Mouse (Mus musculus): ENCODE measurements around the gene Fhad1. TPM values are rescaled to one million over a fixed set of nuclear protein-coding genes. Genes with fewer than 3 reads are reported as not detected.
"Not testable (repeated sequence)": the region's sequence is repeated elsewhere in the genome, so short reads cannot be mapped to it uniquely, and the experiment has no call there.

Fhad1 gene
- polyA plus RNA-seq, 1 experiment from 2014 or later: 3.6 TPM

DNA sequence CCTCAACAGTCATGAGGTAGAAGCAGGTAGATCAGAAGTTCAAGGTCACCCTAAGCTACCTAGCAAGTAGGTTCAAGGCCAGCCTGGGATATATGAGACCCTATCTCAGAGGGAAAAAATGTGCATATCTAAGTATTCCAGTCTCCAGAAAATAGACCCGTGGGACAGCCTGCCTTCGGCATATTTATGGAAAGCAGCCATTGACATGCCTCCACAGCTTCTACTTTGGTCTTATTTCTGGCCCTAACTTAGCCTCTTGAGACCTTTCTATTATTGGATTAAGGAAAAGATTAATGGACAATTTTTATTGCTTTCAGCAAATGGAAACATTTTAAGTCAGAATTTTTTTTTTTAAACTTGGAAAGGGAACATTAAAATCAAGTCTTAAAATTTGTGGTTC, 12.1 kb upstream of the Fhad1 start:
- H3K9ac ChIP-seq: no peak overlapping the region
- ATAC-seq (ENCODE audit: low read depth): no peak
- H3K36me3 ChIP-seq: no peaks in the 10 kb centered on the region
- WGBS: 70% methylated on average over 2 of the region's 2 CpGs
- H3K4me3 ChIP-seq: no peak overlapping the region
- no peaks in the 10 kb centered on the region for H3K9me3 ChIP-seq
- no peaks in the 10 kb centered on the region for H3K27me3 ChIP-seq
- no peak overlapping the region for H3K27ac ChIP-seq (replicated peaks)
- H3K4me2 ChIP-seq: no peak overlapping the region
- H3K4me1 ChIP-seq (replicated peaks): no peaks in the 10 kb centered on the region

DNA sequence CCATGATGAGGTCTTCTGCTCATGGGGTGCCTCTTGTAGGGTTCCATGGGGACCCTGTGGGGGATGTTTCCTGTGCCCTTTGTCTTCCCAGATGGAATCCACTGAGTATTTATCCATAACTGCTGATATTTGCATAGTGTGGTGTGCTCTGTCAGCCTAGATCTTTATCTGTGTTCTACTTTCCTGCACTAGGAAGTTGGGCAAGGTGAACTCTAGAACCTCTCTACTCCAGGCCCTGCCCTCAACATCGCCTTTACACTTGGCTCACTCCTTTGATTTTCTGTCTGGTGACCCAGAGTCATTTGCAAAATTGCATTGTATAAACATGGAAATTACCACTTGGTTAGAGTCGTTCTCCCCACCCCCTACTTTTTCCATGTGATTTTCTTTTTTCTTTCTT, 9.7 kb upstream of the Fhad1 start:
- 92% methylated on average over 2 of the region's 2 CpGs for WGBS
- no peaks in the 10 kb centered on the region for H3K27me3 ChIP-seq
- no peak overlapping the region for H3K4me2 ChIP-seq
- no peak overlapping the region for H3K27ac ChIP-seq (replicated peaks)
- no peak for ATAC-seq (ENCODE audit: low read depth)
- H3K9ac ChIP-seq: no peak overlapping the region
- no peaks in the 10 kb centered on the region for H3K4me1 ChIP-seq (replicated peaks)
- H3K9me3 ChIP-seq: no peaks in the 10 kb centered on the region
- no peaks in the 10 kb centered on the region for H3K36me3 ChIP-seq
- H3K4me3 ChIP-seq: no peak overlapping the region

DNA sequence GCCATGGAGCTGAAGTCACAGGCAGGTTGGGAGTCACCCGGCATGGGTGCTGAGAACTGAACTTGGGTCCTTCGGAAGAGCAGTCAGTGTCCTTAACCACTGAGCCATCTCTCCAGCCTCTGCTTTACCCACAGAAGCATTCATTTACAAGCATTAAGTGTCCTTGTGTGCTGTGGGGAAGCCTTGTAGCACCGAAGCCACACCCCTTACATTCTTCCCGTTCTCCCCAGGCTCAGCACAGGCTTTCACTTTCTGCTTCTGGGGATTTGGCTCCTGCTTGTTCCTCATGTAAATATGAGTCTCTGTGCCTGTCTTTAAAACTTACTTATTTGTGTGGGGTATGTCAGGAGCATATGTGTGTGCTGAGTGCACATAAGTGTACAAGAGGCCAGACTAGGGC, 8.3 kb upstream of the Fhad1 start:
- Histone ChIP-seq H3K4me1 (replicated peaks) (no peaks in the 10 kb centered on the region), H3K4me2 (no peak overlapping the region), H3K9ac (no peak overlapping the region), H3K27me3 (no peaks in the 10 kb centered on the region), H3K4me3 (no peak overlapping the region), H3K27ac (replicated peaks) (no peak overlapping the region), H3K9me3 (no peaks in the 10 kb centered on the region), H3K36me3 (no peaks in the 10 kb centered on the region)
- 80% methylated on average over 4 of the region's 4 CpGs for WGBS
- no peak for ATAC-seq (ENCODE audit: low read depth)

DNA sequence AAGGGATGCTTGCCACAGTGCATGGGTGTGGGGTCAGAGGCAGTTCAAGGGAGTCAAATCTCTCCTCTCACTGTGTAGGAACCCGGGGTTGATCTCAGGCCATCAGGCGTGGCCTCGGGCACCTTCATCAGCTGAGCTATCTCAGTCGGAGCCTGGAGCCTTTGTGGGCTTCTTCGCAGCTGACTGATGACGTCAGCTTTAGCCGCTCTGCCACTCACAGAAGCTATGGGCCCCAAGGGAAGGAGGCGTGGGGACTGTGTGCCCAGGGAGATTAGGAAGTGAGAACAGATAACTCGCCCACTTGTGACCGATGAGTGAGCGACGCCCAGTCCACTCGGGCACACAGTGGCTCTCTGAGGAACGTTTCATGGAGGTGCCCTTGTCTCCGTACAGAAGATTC, 2.8 kb upstream of the Fhad1 start:
- no peak overlapping the region for H3K27ac ChIP-seq (replicated peaks)
- ATAC-seq (ENCODE audit: low read depth): no peak
- H3K9me3 ChIP-seq: no peaks in the 10 kb centered on the region
- H3K4me3 ChIP-seq: no peak overlapping the region
- 52% methylated on average over 15 of the region's 15 CpGs for WGBS
- no peaks in the 10 kb centered on the region for H3K36me3 ChIP-seq
- H3K4me1 ChIP-seq (replicated peaks): peaks cover 23% of the 10 kb centered on the region
- peaks cover 15% of the 10 kb centered on the region; the same call in 1 of the 2 replicates for H3K27me3 ChIP-seq
- no peak overlapping the region for H3K9ac ChIP-seq
- H3K4me2 ChIP-seq: no peak overlapping the region

DNA sequence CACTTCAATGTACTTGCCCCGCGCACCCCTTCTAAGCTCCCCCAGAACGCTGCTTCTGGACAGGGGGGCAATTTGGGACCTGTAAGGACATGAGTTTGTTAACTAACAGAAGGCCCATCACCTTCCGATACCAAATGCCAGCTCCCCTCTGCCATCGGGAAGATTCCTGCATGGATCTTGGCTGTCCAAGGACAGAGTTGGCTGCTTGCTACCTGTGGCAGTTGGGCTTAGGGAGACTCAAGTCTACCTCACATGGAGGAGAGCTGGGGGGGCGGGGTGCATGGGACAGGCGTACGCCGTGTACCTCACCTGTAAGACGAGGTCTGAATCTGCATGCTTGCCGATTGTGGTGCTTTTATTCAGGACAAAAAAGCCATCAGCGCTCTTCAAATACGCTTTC, 3.6 kb downstream of the Fhad1 start:
- Histone ChIP-seq H3K9ac (no peak overlapping the region), H3K4me2 (no peak overlapping the region), H3K27me3 (peaks cover 10% of the 10 kb centered on the region; the same call in 1 of the 2 replicates), H3K36me3 (no peaks in the 10 kb centered on the region), H3K9me3 (no peaks in the 10 kb centered on the region), H3K4me3 (no peak overlapping the region), H3K4me1 (replicated peaks) (peaks cover 14% of the 10 kb centered on the region), H3K27ac (replicated peaks) (no peak overlapping the region)
- no peak for ATAC-seq (ENCODE audit: low read depth)
- WGBS: 91% methylated on average over 13 of the region's 13 CpGs

DNA sequence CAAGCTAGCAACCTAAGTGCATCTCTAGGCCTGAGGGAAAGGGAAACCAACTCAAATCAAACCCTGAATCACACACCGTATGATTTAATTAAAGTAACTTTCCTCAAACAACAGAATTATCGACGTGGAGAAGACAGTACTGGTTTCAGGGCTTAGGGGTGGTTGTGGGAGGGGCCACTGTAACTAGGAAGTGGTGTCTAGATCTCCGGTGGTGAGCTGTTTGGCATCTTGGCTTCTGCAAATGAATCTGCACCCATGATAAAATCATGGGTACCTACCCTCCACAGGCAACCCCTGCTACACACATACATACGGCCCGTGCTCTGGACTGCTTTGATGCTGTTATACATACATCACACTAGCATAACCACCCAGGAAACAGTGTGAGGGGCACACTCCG, 4.4 kb downstream of the Fhad1 start:
- Histone ChIP-seq H3K27ac (replicated peaks) (no peak overlapping the region), H3K4me1 (replicated peaks) (peaks cover 10% of the 10 kb centered on the region), H3K27me3 (peaks cover 8% of the 10 kb centered on the region; the same call in 1 of the 2 replicates), H3K36me3 (no peaks in the 10 kb centered on the region), H3K9ac (no peak overlapping the region), H3K4me3 (no peak overlapping the region), H3K4me2 (no peak overlapping the region), H3K9me3 (no peaks in the 10 kb centered on the region)
- 81% methylated on average over 7 of the region's 7 CpGs for WGBS
- ATAC-seq (ENCODE audit: low read depth): no peak

DNA sequence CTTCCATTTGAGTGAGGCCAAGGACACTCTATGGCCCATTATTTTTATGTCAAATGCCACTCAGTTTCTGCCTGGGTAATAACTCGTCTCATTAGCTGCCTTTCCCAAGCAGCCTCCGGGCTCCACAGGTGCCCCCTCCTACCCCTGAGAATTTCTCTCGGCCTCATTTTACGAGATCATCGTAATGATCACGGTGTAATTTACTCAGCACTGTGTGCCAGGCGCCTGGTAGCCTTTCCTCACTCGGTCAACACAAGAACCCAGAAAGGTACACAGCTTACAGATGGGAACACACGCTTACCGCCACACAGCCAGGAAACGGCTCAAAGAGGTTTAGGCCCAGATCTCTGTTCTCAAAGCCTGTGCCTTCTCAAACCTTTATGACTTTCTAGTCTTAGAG, 6.7 kb downstream of the Fhad1 start:
- no peaks in the 10 kb centered on the region for H3K9me3 ChIP-seq
- WGBS: 59% methylated on average over 11 of the region's 11 CpGs
- no peak overlapping the region for H3K9ac ChIP-seq
- ATAC-seq (ENCODE audit: low read depth): no peak
- H3K4me3 ChIP-seq: no peak overlapping the region
- no peaks in the 10 kb centered on the region for H3K36me3 ChIP-seq
- H3K4me1 ChIP-seq (replicated peaks): no peaks in the 10 kb centered on the region
- H3K4me2 ChIP-seq: no peak overlapping the region
- H3K27ac ChIP-seq (replicated peaks): no peak overlapping the region
- no peaks in the 10 kb centered on the region for H3K27me3 ChIP-seq

DNA sequence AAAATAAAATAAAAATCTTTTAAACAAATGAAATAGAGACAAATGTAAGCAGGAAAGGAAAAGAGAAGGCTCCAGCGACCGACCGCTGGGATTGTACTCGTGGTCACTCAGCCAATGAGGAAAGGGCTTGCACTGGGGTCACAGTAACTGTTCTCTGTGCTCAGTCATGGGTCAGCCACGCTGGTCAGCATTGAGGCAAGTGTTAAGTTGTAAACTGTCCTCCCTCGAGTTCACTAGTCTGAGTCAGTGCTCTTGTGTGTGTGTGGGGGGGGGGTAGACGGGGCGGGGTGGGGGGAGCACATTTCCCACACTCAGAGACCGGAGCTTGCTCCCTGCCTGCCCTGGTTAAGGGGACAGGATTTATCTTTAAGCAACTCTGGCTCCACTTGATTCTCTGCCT, 14.3 kb downstream of the Fhad1 start:
- Histone ChIP-seq H3K9ac (no peak overlapping the region), H3K4me1 (replicated peaks) (peaks cover 9% of the 10 kb centered on the region), H3K27me3 (no peaks in the 10 kb centered on the region), H3K4me2 (no peak overlapping the region), H3K27ac (replicated peaks) (no peak overlapping the region), H3K9me3 (no peaks in the 10 kb centered on the region), H3K4me3 (no peak overlapping the region), H3K36me3 (no peaks in the 10 kb centered on the region)
- no peak for ATAC-seq (ENCODE audit: low read depth)
- WGBS: 52% methylated on average over 9 of the region's 9 CpGs

DNA sequence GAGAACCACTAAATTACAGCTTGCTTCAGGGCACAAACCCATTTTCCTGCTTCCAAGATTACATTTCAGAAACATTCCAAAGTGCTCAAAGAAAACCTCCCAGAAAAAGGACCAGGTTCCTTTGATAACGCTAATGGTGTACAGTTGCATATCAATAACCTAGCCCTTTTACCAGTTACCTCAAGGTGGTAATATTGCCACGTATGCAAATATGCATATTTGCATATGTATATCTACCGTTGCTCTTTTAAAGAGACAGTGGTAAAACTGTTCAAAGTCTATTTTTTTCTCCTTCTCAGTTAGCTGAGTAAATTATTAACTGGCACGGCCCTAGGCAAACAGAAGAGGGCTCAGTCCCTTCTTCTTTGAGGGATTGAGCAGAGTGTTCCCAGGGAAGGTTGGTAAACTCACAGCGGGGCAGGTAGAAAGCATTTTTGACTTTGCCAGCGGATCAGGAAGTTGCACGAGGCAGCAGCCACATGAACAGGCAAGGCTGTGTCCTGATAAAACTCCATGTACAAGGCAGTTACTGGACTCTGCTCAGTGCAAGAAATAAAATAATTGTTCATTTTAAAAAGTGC, 15.3 kb downstream of the Fhad1 start:
- Histone ChIP-seq H3K9me3 (no peaks in the 10 kb centered on the region), H3K4me1 (replicated peaks) (peaks cover 9% of the 10 kb centered on the region), H3K27me3 (no peaks in the 10 kb centered on the region), H3K36me3 (no peaks in the 10 kb centered on the region), H3K4me2 (no peak overlapping the region), H3K4me3 (no peak overlapping the region), H3K27ac (replicated peaks) (no peak overlapping the region), H3K9ac (no peak overlapping the region)
- ATAC-seq (ENCODE audit: low read depth): no peak
- 50% methylated on average over 7 of the region's 7 CpGs for WGBS

DNA sequence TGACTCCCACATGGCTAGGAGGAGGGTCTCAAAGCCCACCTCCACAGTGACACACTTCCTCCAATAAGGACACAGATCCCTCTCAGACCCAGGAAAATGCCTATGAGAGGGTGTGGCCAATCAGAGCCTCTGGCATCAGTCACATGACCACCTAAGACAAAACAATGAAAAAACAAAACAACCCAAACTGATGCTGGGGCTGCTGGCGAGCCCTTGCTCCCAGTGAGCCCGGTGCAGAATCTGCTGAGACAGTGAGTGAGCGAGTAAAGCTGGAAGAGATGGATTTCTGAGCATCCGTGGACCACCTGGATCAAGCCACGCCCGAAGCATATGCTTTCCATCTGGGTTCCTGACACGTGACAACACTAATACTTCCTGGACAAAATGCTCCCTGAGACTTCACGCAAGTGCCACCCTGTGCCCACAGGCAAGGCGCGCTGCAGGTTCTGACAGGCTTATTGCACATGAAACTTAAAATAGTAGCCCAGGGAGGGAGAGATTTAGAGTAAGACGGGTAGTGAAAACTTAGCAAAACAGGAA, 16.5 kb downstream of the Fhad1 start:
- Histone ChIP-seq H3K36me3 (no peaks in the 10 kb centered on the region), H3K4me3 (peak overlapping the region; percentile 39), H3K9me3 (no peaks in the 10 kb centered on the region), H3K27me3 (no peaks in the 10 kb centered on the region), H3K4me1 (replicated peaks) (peaks cover 9% of the 10 kb centered on the region), H3K4me2 (peak overlapping the region; percentile 54), H3K27ac (replicated peaks) (no peak overlapping the region; the same call in 1 of the 2 replicates), H3K9ac (peak overlapping the region; percentile 60)
- WGBS: 24% methylated on average over 11 of the region's 11 CpGs
- peak; percentile 90 for ATAC-seq (ENCODE audit: low read depth)

DNA sequence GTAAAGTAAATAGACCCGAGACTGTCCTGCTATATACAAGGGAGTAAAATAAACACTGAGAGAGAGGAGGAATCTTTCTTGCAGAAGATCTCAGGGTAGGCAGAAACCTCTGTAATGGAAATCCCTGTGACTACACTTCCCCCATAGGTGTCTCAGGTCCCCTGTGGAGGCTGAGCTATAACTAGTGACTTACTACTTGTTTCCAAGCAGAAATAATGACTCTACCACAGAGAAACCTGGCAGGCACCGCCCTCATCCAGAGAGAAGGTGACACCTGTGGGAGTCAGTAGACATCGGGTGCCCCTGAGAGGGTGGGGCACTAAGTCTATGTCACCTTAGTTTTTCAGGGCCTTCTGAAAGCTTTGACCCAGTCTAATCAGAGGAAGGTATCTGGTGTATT, 18.0 kb downstream of the Fhad1 start:
- Histone ChIP-seq H3K27ac (replicated peaks) (no peak overlapping the region), H3K36me3 (no peaks in the 10 kb centered on the region), H3K27me3 (no peaks in the 10 kb centered on the region), H3K9ac (no peak overlapping the region), H3K4me2 (no peak overlapping the region), H3K9me3 (no peaks in the 10 kb centered on the region), H3K4me1 (replicated peaks) (peaks cover 9% of the 10 kb centered on the region), H3K4me3 (no peak overlapping the region)
- 80% methylated on average over 3 of the region's 3 CpGs for WGBS
- no peak for ATAC-seq (ENCODE audit: low read depth)

DNA sequence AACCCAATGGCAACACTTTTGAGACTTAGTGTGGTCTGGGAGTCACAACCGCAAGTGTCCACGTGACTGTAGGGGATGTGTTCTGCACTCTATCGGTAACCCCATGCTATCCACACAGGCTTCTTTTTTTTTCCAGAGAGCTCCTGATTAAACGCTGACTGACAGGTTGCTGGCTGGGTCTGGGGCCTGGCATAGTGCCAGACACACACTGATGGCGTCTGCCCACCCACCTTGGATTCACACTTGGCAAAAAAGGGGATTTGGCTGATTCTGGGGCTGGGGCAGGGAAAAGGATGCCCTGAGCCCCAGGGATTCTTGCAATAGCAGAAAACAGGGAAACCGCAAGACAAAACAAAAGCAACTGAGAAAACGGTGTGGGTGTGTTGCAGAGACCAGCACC, 18.8 kb downstream of the Fhad1 start:
- Histone ChIP-seq H3K36me3 (no peaks in the 10 kb centered on the region), H3K4me3 (no peak overlapping the region), H3K4me1 (replicated peaks) (peaks cover 9% of the 10 kb centered on the region), H3K4me2 (no peak overlapping the region), H3K9ac (no peak overlapping the region), H3K27me3 (no peaks in the 10 kb centered on the region), H3K9me3 (no peaks in the 10 kb centered on the region), H3K27ac (replicated peaks) (no peak overlapping the region)
- 71% methylated on average over 7 of the region's 7 CpGs for WGBS
- no peak for ATAC-seq (ENCODE audit: low read depth)

DNA sequence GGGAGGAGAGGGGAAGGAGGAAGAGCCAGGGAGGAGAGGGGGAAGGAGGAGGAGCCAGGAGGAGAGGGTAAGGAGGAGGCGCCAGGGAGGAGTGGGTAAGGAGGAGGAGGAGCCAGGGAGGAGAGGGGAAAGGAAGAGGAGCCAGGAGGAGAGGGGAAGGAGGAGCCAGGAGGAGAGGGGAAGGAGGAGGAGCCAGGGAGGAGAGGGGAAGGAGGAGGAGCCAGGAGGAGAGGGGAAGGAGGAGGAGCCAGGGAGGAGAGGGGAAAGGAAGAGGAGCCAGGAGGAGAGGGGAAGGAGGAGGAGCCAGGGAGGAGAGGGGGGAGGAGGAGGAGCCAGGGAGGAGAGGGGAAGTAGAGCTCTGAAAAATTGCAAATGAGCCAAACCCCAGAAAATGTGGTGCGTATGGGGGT, 20.8 kb downstream of the Fhad1 start:
- not testable (repeated sequence) for H3K27ac ChIP-seq (replicated peaks); H3K36me3 ChIP-seq; ATAC-seq (ENCODE audit: low read depth); H3K9me3 ChIP-seq; H3K27me3 ChIP-seq; H3K4me3 ChIP-seq; H3K4me2 ChIP-seq; H3K4me1 ChIP-seq (replicated peaks); H3K9ac ChIP-seq
- 39% methylated on average over 2 of the region's 2 CpGs for WGBS
